Mouse (Mus musculus): ENCODE data around the gene Pbx2. TPM values are rescaled to one million over a fixed set of nuclear protein-coding genes. Genes with fewer than 3 reads are reported as not detected.

The Pbx2 gene
- polyA plus RNA-seq (2012), result 127 and 177 TPM in 2 replicates

GRCm38 (mm10) chr17:34591029-34591993 is at the start of gene Pbx2:
Gene Pbx2 (plus strand): TSS chr17:34591266.
- no peak for TF ChIP-seq GATA1 (IDR thresholded peaks at IDR 0.05; ENCODE audit: low read length)

GRCm38 (mm10) chr17:34546797-34547196 is 44.3 kb upstream of the Pbx2 start:
- TF ChIP-seq GATA1 (IDR thresholded peaks at IDR 0.05; ENCODE audit: low read length), result no peak

- no peak for TF ChIP-seq GATA1 (IDR thresholded peaks at IDR 0.05; ENCODE audit: low read length)
These were observed 43.5 kb upstream of the Pbx2 start for GRCm38 (mm10) chr17:34547601-34548000.

- TF ChIP-seq GATA1 (IDR thresholded peaks at IDR 0.05; ENCODE audit: low read length), result no peak
These were observed 41.9 kb upstream of the Pbx2 start for GRCm38 (mm10) chr17:34549156-34549555.

- no peak for TF ChIP-seq GATA1 (IDR thresholded peaks at IDR 0.05; ENCODE audit: low read length)
These were observed 41.2 kb upstream of the Pbx2 start for GRCm38 (mm10) chr17:34549843-34550242.

- no peak for TF ChIP-seq GATA1 (IDR thresholded peaks at IDR 0.05; ENCODE audit: low read length)
These were observed 35.6 kb upstream of the Pbx2 start for GRCm38 (mm10) chr17:34555483-34555882.

- no peak for TF ChIP-seq GATA1 (IDR thresholded peaks at IDR 0.05; ENCODE audit: low read length)
These were observed 34.7 kb upstream of the Pbx2 start for GRCm38 (mm10) chr17:34556406-34556805.

- no peak for TF ChIP-seq GATA1 (IDR thresholded peaks at IDR 0.05; ENCODE audit: low read length)
These were observed 33.7 kb upstream of the Pbx2 start for GRCm38 (mm10) chr17:34557411-34557810.

- TF ChIP-seq GATA1 (IDR thresholded peaks at IDR 0.05; ENCODE audit: low read length), result no peak
These were observed 31.9 kb upstream of the Pbx2 start for GRCm38 (mm10) chr17:34559116-34559515.

- no peak for TF ChIP-seq GATA1 (IDR thresholded peaks at IDR 0.05; ENCODE audit: low read length)
These were observed 31.2 kb upstream of the Pbx2 start for GRCm38 (mm10) chr17:34559895-34560294.

- TF ChIP-seq GATA1 (IDR thresholded peaks at IDR 0.05; ENCODE audit: low read length), result no peak
These were observed 30.6 kb upstream of the Pbx2 start for GRCm38 (mm10) chr17:34560438-34560837.

GRCm38 (mm10) chr17:34561200-34561599 is 29.9 kb upstream of the Pbx2 start:
- TF ChIP-seq GATA1 (IDR thresholded peaks at IDR 0.05; ENCODE audit: low read length), result no peak

- TF ChIP-seq GATA1 (IDR thresholded peaks at IDR 0.05; ENCODE audit: low read length), result no peak
These were observed 28.5 kb upstream of the Pbx2 start for GRCm38 (mm10) chr17:34562595-34562994.

- TF ChIP-seq GATA1 (IDR thresholded peaks at IDR 0.05; ENCODE audit: low read length), result no peak
These were observed 27.7 kb upstream of the Pbx2 start for GRCm38 (mm10) chr17:34563354-34563753.

GRCm38 (mm10) chr17:34564003-34564421 is 27.1 kb upstream of the Pbx2 start, which contains the start of gene Notch4:
Gene Notch4 (plus strand): TSS chr17:34564268.
- TF ChIP-seq GATA1 (IDR thresholded peaks at IDR 0.05; ENCODE audit: low read length), result no peak

- no peak for TF ChIP-seq GATA1 (IDR thresholded peaks at IDR 0.05; ENCODE audit: low read length)
These were observed 26.3 kb upstream of the Pbx2 start for GRCm38 (mm10) chr17:34564796-34565195.

- TF ChIP-seq GATA1 (IDR thresholded peaks at IDR 0.05; ENCODE audit: low read length), result no peak
These were observed 23.8 kb upstream of the Pbx2 start for GRCm38 (mm10) chr17:34567311-34567710.

All from G1E-ER4 (cell line).